Mouse (Mus musculus) spleen, adult 2 months (tissue): ENCODE measurements around the gene Fzr1. TPM values are rescaled to one million over a fixed set of nuclear protein-coding genes. Genes with fewer than 3 reads are reported as not detected.
A peak's percentile ranks its signal among the peaks of the same experiment; 100 is the strongest.

Experiments
- DNase-seq, 2 experiments: peaks; one replicate each; pipeline versions ENCODE4 v3.0.0 to v3.0.0-alpha.2; 2012 to 2021; ENCODE audit warnings: low spot score in 2 of 2, low read depth in 1 of 2
- H3K27ac ChIP-seq: fragments of 200-500 bp; 2 replicates; pipeline ENCODE4 v1.5.1; 2012; ENCODE audit warnings: low read length, inconsistent platforms; ENCODE audit not compliant: insufficient read depth
- H3K27me3 ChIP-seq: fragments of 200-500 bp; 2 replicates; pipeline ENCODE4 v1.6.1; 2012; ENCODE audit warnings: mild to moderate bottlenecking, moderate library complexity, low read length, inconsistent platforms; ENCODE audit not compliant: control insufficient read depth, insufficient read depth
- H3K36me3 ChIP-seq: fragments of 200-500 bp; 2 replicates; pipeline ENCODE4 v1.6.1; 2012; ENCODE audit warnings: mild to moderate bottlenecking, low read length, inconsistent platforms; ENCODE audit not compliant: control insufficient read depth, insufficient read depth
- H3K4me1 ChIP-seq: fragments of 200-500 bp; 2 replicates; pipeline ENCODE4 v1.6.1; 2011; ENCODE audit warnings: inconsistent platforms; ENCODE audit not compliant: control insufficient read depth, insufficient read depth, insufficient read length
- H3K4me3 ChIP-seq: fragments of 200-500 bp; 2 replicates; pipeline ENCODE4 v1.5.1; 2011; ENCODE audit warnings: mild to moderate bottlenecking, inconsistent platforms; ENCODE audit not compliant: insufficient read depth, insufficient read length; ENCODE audit errors: extremely low read depth
- CTCF ChIP-seq: fragments of 200-500 bp; IDR thresholded peaks from 2 replicates; pipeline ENCODE4 v1.5.1; 2011; ENCODE audit warnings: mild to moderate bottlenecking, inconsistent platforms; ENCODE audit not compliant: insufficient read depth, insufficient read length, insufficient replicate concordance; ENCODE audit errors: extremely low read depth
- POLR2A ChIP-seq: fragments of 200-500 bp; IDR thresholded peaks from 2 replicates; pipeline ENCODE4 v1.6.1; 2011; ENCODE audit warnings: low read depth, low read length, inconsistent platforms
- WGBS: fragments of 180-500 bp; shearing (Covaris S2); methylation state at CpG from one replicate; pipeline ENCODE4 v1.1.7; 2018; 5-methylcytosine and 5-hydroxymethylcytosine counted together
- polyA plus RNA-seq: library from polyadenylated mRNA; depleted of rRNA; stranded (reverse); fragments of >200 nt; gene quantifications from 2 replicates; pipeline ENCODE4 v1.2.3, GENCODE M21; 2012

The Fzr1 gene
- polyA plus RNA-seq, 1 experiment, result 127 TPM

- Histone ChIP-seq H3K36me3 (peaks cover 27% of the 10 kb centered on the region), H3K4me1 (no peaks in the 10 kb centered on the region; the same call in none of the 2 replicates), H3K4me3 (no peak overlapping the region), H3K27ac (no peak overlapping the region), H3K27me3 (no peaks in the 10 kb centered on the region)
- WGBS, result 95% methylated on average over 28 of the region's 28 CpGs
- no peak for TF ChIP-seq POLR2A
- DNase-seq, result no peak
These were observed 13.7 kb downstream of the Fzr1 start for GRCm38 (mm10) chr10:81364666-81365065.

GRCm38 (mm10) chr10:81363436-81364346 is 14.6 kb downstream of the Fzr1 start:
- Histone ChIP-seq H3K27me3 (no peaks in the 10 kb centered on the region), H3K27ac (no peak overlapping the region), H3K36me3 (peaks cover 19% of the 10 kb centered on the region), H3K4me1 (peaks cover under 1% of the 10 kb centered on the region), H3K4me3 (no peak overlapping the region)
- no peak for DNase-seq
- TF ChIP-seq POLR2A (no peak), CTCF (no peak)
- 96% methylated on average over 54 of the region's 54 CpGs for WGBS

GRCm38 (mm10) chr10:81362336-81362949 is 15.9 kb downstream of the Fzr1 start:
- TF ChIP-seq POLR2A (no peak), CTCF (no peak)
- Histone ChIP-seq H3K36me3 (peaks cover 7% of the 10 kb centered on the region), H3K27me3 (no peaks in the 10 kb centered on the region), H3K27ac (no peak overlapping the region; the same call in 1 of the 2 replicates), H3K4me1 (peaks cover 12% of the 10 kb centered on the region), H3K4me3 (no peak overlapping the region)
- 83% methylated on average over 12 of the region's 12 CpGs for WGBS
- no peak for DNase-seq

DNA sequence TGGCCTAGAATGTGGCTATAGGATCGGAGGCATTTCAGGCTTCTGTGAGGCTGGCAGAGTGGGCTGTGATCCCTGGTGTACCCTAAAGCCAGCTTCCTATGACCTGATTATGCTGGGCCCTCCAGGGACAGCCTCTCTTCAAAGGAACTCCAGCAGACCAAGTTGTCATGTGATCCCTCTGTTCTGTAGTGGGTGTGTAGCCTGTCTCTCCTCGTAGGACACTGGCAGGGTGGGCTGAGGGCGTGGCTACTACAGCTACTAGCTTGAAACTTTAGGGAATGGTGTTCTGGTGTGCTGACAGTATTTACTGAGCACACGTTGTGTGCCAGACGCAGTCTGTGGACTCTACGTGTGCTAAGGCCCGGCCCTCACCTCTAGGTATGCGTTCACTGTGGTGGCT is 17.6 kb downstream of the Fzr1 start:
- no peak for TF ChIP-seq POLR2A
- no peak for TF ChIP-seq CTCF
- H3K4me3 ChIP-seq, result no peak overlapping the region
- no peak for DNase-seq
- no peak overlapping the region for H3K27ac ChIP-seq
- WGBS, result 87% methylated on average over 8 of the region's 8 CpGs
- H3K27me3 ChIP-seq, result no peaks in the 10 kb centered on the region
- no peaks in the 10 kb centered on the region; the same call in 1 of the 2 replicates for H3K36me3 ChIP-seq
- peaks cover 19% of the 10 kb centered on the region for H3K4me1 ChIP-seq

DNA sequence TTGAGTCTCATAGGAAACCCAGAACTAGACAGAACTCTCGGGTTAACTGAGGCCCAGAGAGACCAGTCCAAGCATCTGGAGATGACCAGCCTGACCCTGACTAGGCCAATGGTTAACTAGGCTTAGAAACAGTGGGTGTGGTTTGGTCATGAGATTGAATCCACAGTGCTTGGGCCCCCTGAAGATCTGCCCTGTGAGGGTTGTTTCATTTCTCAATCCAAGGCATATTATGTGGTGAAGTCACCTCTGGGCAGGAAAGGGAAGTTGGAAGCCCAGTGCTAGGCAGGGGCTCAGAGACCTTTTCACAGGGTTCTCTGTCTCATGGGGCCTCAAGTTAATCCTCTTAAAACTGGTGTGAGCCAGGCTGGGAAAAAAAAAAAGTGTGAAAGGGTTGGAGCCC is 19.5 kb downstream of the Fzr1 start:
- WGBS, result 36% methylated on average over 1 of the region's 1 CpGs
- no peaks in the 10 kb centered on the region for H3K27me3 ChIP-seq
- H3K4me3 ChIP-seq, result peak overlapping the region; percentile 14; the same call in 1 of the 2 replicates
- no peak overlapping the region; the same call in 1 of the 2 replicates for H3K27ac ChIP-seq
- no peaks in the 10 kb centered on the region; the same call in 1 of the 2 replicates for H3K36me3 ChIP-seq
- no peak for DNase-seq
- TF ChIP-seq POLR2A (no peak), CTCF (no peak)
- H3K4me1 ChIP-seq, result peaks cover 19% of the 10 kb centered on the region

- no peak overlapping the region for H3K27ac ChIP-seq
- TF ChIP-seq POLR2A (no peak), CTCF (no peak)
- H3K27me3 ChIP-seq, result no peaks in the 10 kb centered on the region
- peaks cover 19% of the 10 kb centered on the region; the same call in 1 of the 2 replicates for H3K4me1 ChIP-seq
- 25% methylated on average over 4 of the region's 4 CpGs for WGBS
- H3K36me3 ChIP-seq, result no peaks in the 10 kb centered on the region
- no peak for DNase-seq
- H3K4me3 ChIP-seq, result peak overlapping the region; percentile 70
These were observed 20.1 kb downstream of the Fzr1 start for GRCm38 (mm10) chr10:81358209-81358608.
